Mouse (Mus musculus) limb, embryonic 11.5 days (tissue): ENCODE data around the gene Hoxb8. TPM values are rescaled to one million over a fixed set of nuclear protein-coding genes. Genes with fewer than 3 reads are reported as not detected.
A peak's percentile ranks its signal among the peaks of the same experiment; 100 is the strongest.

Experiments used
- ATAC-seq: fragments of 200-750 bp; cut with Nextera tagmentation; 2 replicates; pipeline ENCODE4 v1.8.0; 2017; ENCODE audit warnings: low read depth; ENCODE audit not compliant: insufficient number of reproducible peaks, low FRiP score, low TSS enrichment
- DNase-seq: peaks from one replicate; pipeline ENCODE4 v3.0.0-alpha.2; 2015; ENCODE audit warnings: low spot score
- H3K27ac ChIP-seq: fragments of 300-500 bp; sonication (generic); replicated peaks from 2 replicates; pipeline ENCODE4 v1.5.1; 2014; ENCODE audit warnings: low read depth, mild to moderate bottlenecking, low read length
- H3K27me3 ChIP-seq: fragments of 300-500 bp; sonication (generic); 2 replicates; pipeline ENCODE4 v1.6.1; 2014; ENCODE audit warnings: mild to moderate bottlenecking, low read length, mixed read lengths; ENCODE audit not compliant: control insufficient read depth, insufficient read depth
- H3K36me3 ChIP-seq: fragments of 300-500 bp; sonication (generic); 2 replicates; pipeline ENCODE4 v1.6.1; 2014; ENCODE audit warnings: mild to moderate bottlenecking, low read length, moderate library complexity, mixed read lengths; ENCODE audit not compliant: control insufficient read depth, insufficient read depth
- H3K4me1 ChIP-seq: fragments of 300-500 bp; sonication (generic); 2 replicates; pipeline ENCODE4 v1.6.1; 2014; ENCODE audit warnings: low read length, mixed read lengths; ENCODE audit not compliant: control insufficient read depth, insufficient read depth
- H3K4me2 ChIP-seq: fragments of 300-500 bp; sonication (generic); 2 replicates; pipeline ENCODE4 v1.6.1; 2014; ENCODE audit warnings: low read depth, mild to moderate bottlenecking, moderate library complexity; ENCODE audit not compliant: severe bottlenecking
- H3K4me3 ChIP-seq: fragments of 300-500 bp; sonication (generic); 2 replicates; pipeline ENCODE4 v1.5.1; 2014; ENCODE audit warnings: low read depth, low read length
- H3K9ac ChIP-seq: fragments of 300-500 bp; sonication (generic); 2 replicates; pipeline ENCODE4 v1.6.1; 2014; ENCODE audit warnings: mild to moderate bottlenecking, low read length
- H3K9me3 ChIP-seq: fragments of 300-500 bp; sonication (generic); 2 replicates; pipeline ENCODE4 v1.6.1; 2016; ENCODE audit warnings: low read length; ENCODE audit not compliant: control insufficient read depth
- WGBS: fragments of 180-500 bp; shearing (Covaris S2); extraction: QIAGEN DNeasy Blood & Tissue Kit; methylation state at CpG from one replicate; pipeline ENCODE4 v1.1.7; 2014; 5-methylcytosine and 5-hydroxymethylcytosine counted together
- polyA plus RNA-seq: library from polyadenylated mRNA; unstranded; fragments of >200 nt; fragmentation: Nextera tagmentation; extraction: Ambion mirVana; gene quantifications from 2 replicates; pipeline ENCODE4 v1.2.1, GENCODE M21; 2014

The Hoxb8 gene
- 0.38 and 0.89 TPM in 2 replicates for polyA plus RNA-seq

- ATAC-seq (no peak), DNase-seq (no peak)
- Histone ChIP-seq H3K9ac (no peak within 1 kb of the TSS), H3K36me3 (no peaks in the 10 kb centered on the region), H3K4me3 (peak within 1 kb of the TSS; percentile 18), H3K27me3 (peaks cover 79% of the 10 kb centered on the region), H3K4me2 (peak within 1 kb of the TSS; percentile 64), H3K27ac (no peak within 1 kb of the TSS), H3K9me3 (no peaks in the 10 kb centered on the region), H3K4me1 (peaks cover 15% of the 10 kb centered on the region; the same call in 1 of the 2 replicates)
- WGBS: under 1% methylated on average over 27 of the region's 27 CpGs
These were observed at the start of gene Hoxb8 for GRCm38 (mm10) chr11:96281855-96282570. Hoxb8 (plus strand) TSS chr11:96281905.

- ATAC-seq (no peak), DNase-seq (peak; percentile 81)
- H3K9me3 ChIP-seq: no peaks in the 10 kb centered on the region
- no peak overlapping the region for H3K4me3 ChIP-seq
- H3K4me2 ChIP-seq: no peak overlapping the region
- peaks cover 4% of the 10 kb centered on the region; the same call in 1 of the 2 replicates for H3K27me3 ChIP-seq
- H3K4me1 ChIP-seq: no peaks in the 10 kb centered on the region
- no peak overlapping the region for H3K9ac ChIP-seq
- 2% methylated on average over 12 of the region's 12 CpGs for WGBS
- H3K27ac ChIP-seq: no peak overlapping the region
- H3K36me3 ChIP-seq: no peaks in the 10 kb centered on the region
These were observed 46.8 kb upstream of the Hoxb8 start for GRCm38 (mm10) chr11:96234906-96235305.

GRCm38 (mm10) chr11:96240211-96240610, 41.5 kb upstream of the Hoxb8 start:
- no peak overlapping the region for H3K27ac ChIP-seq
- no peak overlapping the region for H3K9ac ChIP-seq
- H3K9me3 ChIP-seq: no peaks in the 10 kb centered on the region
- peaks cover 2% of the 10 kb centered on the region; the same call in 1 of the 2 replicates for H3K27me3 ChIP-seq
- no peaks in the 10 kb centered on the region for H3K36me3 ChIP-seq
- under 1% methylated on average over 7 of the region's 7 CpGs for WGBS
- no peak overlapping the region for H3K4me3 ChIP-seq
- DNase-seq (peak; percentile 81), ATAC-seq (no peak)
- H3K4me2 ChIP-seq: no peak overlapping the region
- H3K4me1 ChIP-seq: no peaks in the 10 kb centered on the region

GRCm38 (mm10) chr11:96250901-96251300, 30.8 kb upstream of the Hoxb8 start:
- H3K4me3 ChIP-seq: peak overlapping the region; percentile 43; the same call in 1 of the 2 replicates

GRCm38 (mm10) chr11:96251480-96252031, 30.1 kb upstream of the Hoxb8 start:
- Histone ChIP-seq H3K4me3 (peak overlapping the region; percentile 43), H3K4me2 (peak overlapping the region; percentile 53), H3K27me3 (peaks cover 56% of the 10 kb centered on the region), H3K27ac (peak overlapping the region; percentile 33; the same call in 1 of the 2 replicates), H3K9me3 (no peaks in the 10 kb centered on the region), H3K9ac (peak overlapping the region; percentile 58), H3K36me3 (no peaks in the 10 kb centered on the region), H3K4me1 (peaks cover 8% of the 10 kb centered on the region)
- ATAC-seq (no peak), DNase-seq (peak; percentile 66)
- under 1% methylated on average over 46 of the region's 46 CpGs for WGBS

More at GRCm38 (mm10) chr11:96250901-96251300, 30.8 kb upstream of the Hoxb8 start:
- under 1% methylated on average over 14 of the region's 14 CpGs for WGBS
- Histone ChIP-seq H3K36me3 (no peaks in the 10 kb centered on the region), H3K9me3 (no peaks in the 10 kb centered on the region), H3K27ac (no peak overlapping the region), H3K4me1 (peaks cover 8% of the 10 kb centered on the region), H3K9ac (peak overlapping the region; percentile 58), H3K4me2 (peak overlapping the region; percentile 53), H3K27me3 (peaks cover 51% of the 10 kb centered on the region)
- DNase-seq (peak; percentile 76), ATAC-seq (0 out of 2 replicates have a peak, but pooled peaks have one; percentile 31)

- peaks cover 8% of the 10 kb centered on the region for H3K4me1 ChIP-seq
- ATAC-seq: no peak
- H3K9ac ChIP-seq: peak overlapping the region; percentile 58
- H3K4me2 ChIP-seq: peak overlapping the region; percentile 53
- peak; percentile 41 for DNase-seq
- H3K27ac ChIP-seq: no peak overlapping the region
- peaks cover 61% of the 10 kb centered on the region for H3K27me3 ChIP-seq
- H3K4me3 ChIP-seq: peak overlapping the region; percentile 43
- H3K36me3 ChIP-seq: no peaks in the 10 kb centered on the region
- H3K9me3 ChIP-seq: no peaks in the 10 kb centered on the region
- WGBS: 2% methylated on average over 12 of the region's 12 CpGs
These were observed 29.1 kb upstream of the Hoxb8 start for GRCm38 (mm10) chr11:96252541-96253120.

- Histone ChIP-seq H3K4me3 (no peak overlapping the region), H3K4me1 (peaks cover 8% of the 10 kb centered on the region), H3K27ac (no peak overlapping the region), H3K9ac (no peak overlapping the region), H3K9me3 (no peaks in the 10 kb centered on the region), H3K27me3 (peaks cover 75% of the 10 kb centered on the region), H3K4me2 (peak overlapping the region; percentile 0; the same call in 1 of the 2 replicates), H3K36me3 (no peaks in the 10 kb centered on the region)
- WGBS: 2% methylated on average over 11 of the region's 11 CpGs
- ATAC-seq (no peak), DNase-seq (peak; percentile 37)
These were observed 27.5 kb upstream of the Hoxb8 start for GRCm38 (mm10) chr11:96254221-96254620.
